Comparison of ENCODE assay signal across 16 mouse cellular contexts in the genomic region with DNA sequence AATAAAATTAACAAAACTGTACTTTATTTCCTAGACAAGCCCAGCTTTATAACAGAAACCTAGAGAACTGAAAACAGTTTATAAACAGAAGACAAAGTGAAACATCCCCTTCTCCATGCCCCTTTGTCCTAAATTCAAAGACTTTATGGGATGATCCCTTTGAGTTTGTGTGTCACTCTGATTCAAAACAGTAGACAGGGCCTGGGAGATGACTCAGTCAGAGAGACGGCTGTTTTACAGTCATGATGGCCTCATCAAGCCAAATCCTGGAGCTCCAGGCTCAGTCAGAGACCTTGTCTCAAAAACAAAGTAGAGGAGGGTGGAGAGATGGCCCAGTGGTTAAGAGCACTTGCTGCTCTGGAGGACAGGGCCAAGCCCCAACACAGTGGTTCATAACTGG.
"Had no signal": no experiment of that assay in that cellular context is flagged by ENCODE, and none has a peak within 500 bp of the region (broad histone marks: within the 10 kb centered on the region; RNA-seq: fewer than 3 reads in every experiment).

No protein-coding gene starts in this region.

- H3K27ac ChIP-seq: kidney, postnatal 0 days; layer of hippocampus, adult 2 months; liver, embryonic 14.5 days; midbrain, embryonic 12.5 days; neural tube, embryonic 13.5 days; stomach, embryonic 15.5 days had no signal

- ATAC-seq: midbrain, embryonic 16.5 days had no signal

- H3K27me3 ChIP-seq: neural tube, embryonic 13.5 days; stomach, embryonic 15.5 days had no signal

- H3K4me3 ChIP-seq: layer of hippocampus, adult 2 months; midbrain, embryonic 12.5 days; neural tube, embryonic 13.5 days; stomach, embryonic 15.5 days had no signal

- DNase-seq: kidney, adult 9 months; kidney, postnatal 36 days; left cerebral cortex, postnatal 4 days; lung, embryonic 14.5 days; lung, postnatal 10 days; lung, postnatal 4 days; retina, postnatal 1 day; right cerebral cortex, postnatal 4 days; thymus, postnatal 4 days had no signal

- H3K4me2 ChIP-seq: lung, embryonic 14.5 days; midbrain, embryonic 12.5 days; neural tube, embryonic 13.5 days; stomach, embryonic 15.5 days had no signal

- H3K9ac ChIP-seq: liver, embryonic 14.5 days; lung, embryonic 14.5 days; midbrain, embryonic 12.5 days; neural tube, embryonic 13.5 days; stomach, embryonic 15.5 days had no signal

- H3K36me3 ChIP-seq: midbrain, embryonic 12.5 days; neural tube, embryonic 13.5 days; stomach, embryonic 15.5 days had no signal

- H3K9me3 ChIP-seq: midbrain, embryonic 12.5 days; neural tube, embryonic 13.5 days; stomach, embryonic 15.5 days had no signal
